Mouse (Mus musculus) spleen, adult 2 months (tissue): ENCODE data around the gene Nmt1.

ENCODE experiments used
- CTCF ChIP-seq: fragments of 200-500 bp; IDR thresholded peaks from 2 replicates; pipeline ENCODE4 v1.5.1; 2011; ENCODE audit warnings: mild to moderate bottlenecking, inconsistent platforms; ENCODE audit not compliant: insufficient read depth, insufficient read length, insufficient replicate concordance; ENCODE audit errors: extremely low read depth
- POLR2A ChIP-seq: fragments of 200-500 bp; IDR thresholded peaks from 2 replicates; pipeline ENCODE4 v1.6.1; 2011; ENCODE audit warnings: low read depth, low read length, inconsistent platforms

- TF ChIP-seq POLR2A, result no peak
- no peak for TF ChIP-seq CTCF
Measured at GRCm38 (mm10) chr11:102998254-102998576, 29.8 kb upstream of the Nmt1 start.
